Mouse (Mus musculus) Muller cell, postnatal 12 days (primary cell): ENCODE data around the gene Slc11a2.
A peak's percentile ranks its signal among the peaks of the same experiment; 100 is the strongest.

ENCODE experiments used
- DNase-seq: peaks from one replicate; pipeline ENCODE4 v3.0.0-alpha.2; 2015; ENCODE audit errors: inconsistent ontology term

Gene Slc11a2

GRCm38 (mm10) chr15:100352711-100353250 is 72.1 kb downstream of the Slc11a2 start, which contains the start of the genes Methig1 and Mettl7a2:
Gene Methig1 (plus strand): TSS chr15:100353149.
Gene Mettl7a2 (plus strand): TSS chr15:100353200.
- no peak for DNase-seq

DNA sequence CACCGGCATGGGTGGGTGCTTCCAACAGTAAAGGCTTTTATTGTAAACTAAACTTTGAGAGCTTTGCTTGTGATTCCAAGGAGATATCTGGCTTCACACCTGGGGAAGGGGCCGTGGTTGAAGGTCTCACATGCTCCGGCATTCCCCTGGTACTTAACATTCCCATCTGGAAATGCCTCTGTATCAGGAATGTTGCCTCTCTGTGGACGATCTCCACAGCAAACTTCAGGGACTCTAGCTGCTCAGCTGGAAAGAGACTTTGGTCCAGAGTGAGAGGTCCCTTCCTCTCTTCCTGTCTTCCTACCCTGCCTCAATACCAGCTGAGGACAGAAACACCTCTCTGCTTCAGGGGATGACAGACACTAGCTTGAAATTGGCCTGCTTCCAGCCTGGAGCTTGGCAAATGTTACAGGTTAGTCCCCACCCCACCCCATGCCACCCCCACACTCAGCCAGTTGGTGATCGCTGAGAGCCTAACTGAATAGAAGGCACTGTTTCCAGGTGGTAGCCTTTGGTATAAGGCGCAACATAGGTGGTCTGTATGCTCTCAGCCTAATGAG is 73.3 kb downstream of the Slc11a2 start:
- no peak for DNase-seq

DNA sequence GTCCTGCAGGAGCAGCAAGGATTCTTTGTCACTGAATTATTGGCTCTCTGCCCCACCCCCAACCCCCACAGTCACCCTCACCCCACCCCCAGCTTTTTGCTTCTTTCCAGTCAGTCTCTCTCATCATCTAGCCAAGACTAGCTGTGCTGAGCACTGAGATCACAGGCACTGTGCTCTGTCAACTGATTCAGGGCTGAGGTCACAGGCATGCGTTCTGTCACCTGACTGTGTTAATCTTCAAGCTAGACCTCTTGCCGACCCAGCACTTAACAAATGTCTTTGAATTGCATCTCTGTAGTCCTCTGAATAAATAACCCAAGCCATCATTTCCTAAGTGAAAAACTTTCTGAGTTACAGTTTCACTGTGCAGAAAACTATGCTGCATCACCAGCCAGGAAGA is 75.4 kb downstream of the Slc11a2 start:
- DNase-seq: no peak

- no peak for DNase-seq
Measured at GRCm38 (mm10) chr15:100346761-100347160, 78.1 kb downstream of the Slc11a2 start.

DNA sequence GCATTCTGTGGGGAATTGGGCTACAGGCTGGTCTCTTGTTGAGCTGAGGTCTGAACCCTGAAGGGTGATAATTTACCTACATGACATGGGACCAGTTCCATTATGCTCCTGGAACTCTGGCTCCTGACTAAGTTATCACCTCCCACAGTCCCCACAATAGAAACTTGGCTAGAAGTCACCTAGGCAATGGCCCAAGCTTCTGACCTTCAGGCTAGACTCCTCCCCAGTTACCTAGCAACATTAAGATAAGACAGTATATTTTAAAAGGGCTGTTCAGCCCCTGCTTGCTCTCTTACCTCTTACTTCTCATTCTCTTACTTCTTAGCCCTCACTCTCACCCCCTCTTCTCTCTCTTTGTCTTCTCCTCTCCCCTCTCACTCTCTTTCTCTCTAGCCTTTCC is 79.4 kb downstream of the Slc11a2 start:
- no peak for DNase-seq

DNA sequence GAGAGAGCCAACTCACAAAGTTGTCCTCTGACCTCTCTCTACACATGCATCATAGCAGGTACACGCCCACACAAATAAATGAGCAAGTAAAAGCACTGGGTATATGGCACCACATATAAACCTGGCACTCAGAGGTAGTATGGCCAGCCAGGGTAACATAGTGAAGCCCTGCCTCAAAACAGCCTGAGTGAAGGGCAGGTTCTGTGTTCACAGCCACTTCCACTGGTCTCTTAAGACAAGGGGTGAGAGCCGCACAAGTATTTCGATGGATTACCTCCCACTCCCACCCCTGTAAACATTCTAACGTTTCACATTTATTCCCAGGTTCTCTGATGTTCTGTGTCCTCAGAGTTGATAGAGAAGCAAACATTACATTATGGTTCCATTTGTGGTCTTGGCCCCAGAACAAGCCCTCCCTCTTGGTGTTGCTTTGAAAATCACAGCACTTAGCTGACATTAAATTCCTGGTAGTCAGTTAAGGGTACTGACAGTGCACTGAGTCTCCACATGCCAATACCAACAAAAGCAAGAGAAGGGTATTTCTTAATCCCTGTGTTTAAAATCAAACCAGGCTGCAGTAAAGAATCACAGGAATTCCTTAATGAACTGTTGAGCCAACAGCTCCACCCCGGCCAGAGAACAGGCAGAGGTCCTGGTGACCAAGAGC is 83.4 kb downstream of the Slc11a2 start:
- DNase-seq: peak; percentile 63
